Mouse (Mus musculus) midbrain, embryonic 13.5 days (tissue): ENCODE results near the gene 2510009E07Rik. TPM values are rescaled to one million over a fixed set of nuclear protein-coding genes. Genes with fewer than 3 reads are reported as not detected.

Source experiments
- polyA plus RNA-seq: library from polyadenylated mRNA; unstranded; fragments of >200 nt; fragmentation: Nextera tagmentation; extraction: Ambion mirVana; gene quantifications from 2 replicates; pipeline ENCODE4 v1.2.1, GENCODE M21; 2015

Gene 2510009E07Rik
- polyA plus RNA-seq, 1 experiment from 2014 or later, result 91.1 TPM

Other genes with a start within 250 kb of the 2510009E07Rik start
- gene Ehhadh, start 93.1 kb upstream of the 2510009E07Rik start, polyA plus RNA-seq, result 1.2 and 1.3 TPM in 2 replicates
- 7.6 and 8.3 TPM in 2 replicates for gene Map3k13, start 99.7 kb upstream of the 2510009E07Rik start, polyA plus RNA-seq